Mouse (Mus musculus) lung, embryonic 14.5 days (tissue): ENCODE results near the gene Bmx. TPM values are rescaled to one million over a fixed set of nuclear protein-coding genes. Genes with fewer than 3 reads are reported as not detected.

Source experiments
- ATAC-seq: fragments of 200-750 bp; cut with Nextera tagmentation; 2 replicates; pipeline ENCODE4 v1.8.0; 2017; ENCODE audit warnings: mild to moderate bottlenecking, moderate TSS enrichment, moderate library complexity; ENCODE audit not compliant: insufficient read depth
- DNase-seq: peaks from one replicate; pipeline ENCODE4 v3.0.0-alpha.2; 2015
- H3K27ac ChIP-seq: fragments of 300-500 bp; sonication (generic); 2 replicates; pipeline ENCODE4 v1.5.1; 2014; ENCODE audit warnings: low read depth, mild to moderate bottlenecking, moderate library complexity
- H3K27me3 ChIP-seq: fragments of 300-500 bp; sonication (generic); 2 replicates; pipeline ENCODE4 v1.6.1; 2014; ENCODE audit warnings: low read length, control low read depth; ENCODE audit not compliant: insufficient read depth
- H3K36me3 ChIP-seq: fragments of 300-500 bp; sonication (generic); 2 replicates; pipeline ENCODE4 v1.6.1; 2014; ENCODE audit warnings: control low read depth; ENCODE audit not compliant: insufficient read depth
- H3K4me1 ChIP-seq: fragments of 300-500 bp; sonication (generic); 2 replicates; pipeline ENCODE4 v1.6.1; 2014; ENCODE audit warnings: antibody characterized with exemption, control low read depth; ENCODE audit not compliant: insufficient read depth
- H3K4me2 ChIP-seq: fragments of 300-500 bp; sonication (generic); 2 replicates; pipeline ENCODE4 v1.6.1; 2014; ENCODE audit warnings: mild to moderate bottlenecking
- H3K4me3 ChIP-seq: fragments of 300-500 bp; sonication (generic); 2 replicates; pipeline ENCODE4 v1.5.1; 2014; ENCODE audit warnings: low read depth, low read length
- H3K9ac ChIP-seq: fragments of 300-500 bp; sonication (generic); 2 replicates; pipeline ENCODE4 v1.6.1; 2014
- H3K9me3 ChIP-seq: fragments of 300-500 bp; sonication (generic); 2 replicates; pipeline ENCODE4 v1.6.1; 2016; ENCODE audit warnings: low read depth, low read length, control low read depth
- CTCF ChIP-seq: IDR thresholded peaks from 2 replicates; pipeline ENCODE4 v1.5.1; 2016; ENCODE audit warnings: antibody characterized with exemption, low read depth
- WGBS: fragments of 180-500 bp; shearing (Covaris S2); extraction: QIAGEN DNeasy Blood & Tissue Kit; methylation state at CpG from one replicate; pipeline ENCODE4 v1.1.7; 2014; 5-methylcytosine and 5-hydroxymethylcytosine counted together
- polyA plus RNA-seq: library from polyadenylated mRNA; unstranded; fragments of >200 nt; fragmentation: Nextera tagmentation; extraction: Ambion mirVana; gene quantifications from 2 replicates; pipeline ENCODE4 v1.2.1, GENCODE M21; 2014

The Bmx gene
- polyA plus RNA-seq, 1 experiment from 2014 or later: 0.66 TPM

- no peaks in the 10 kb centered on the region for H3K9me3 ChIP-seq
- H3K27me3 ChIP-seq: no peaks in the 10 kb centered on the region
- no peaks in the 10 kb centered on the region for H3K4me1 ChIP-seq
- 61% methylated on average over 2 of the region's 2 CpGs for WGBS
- no peak for ATAC-seq
- TF ChIP-seq CTCF: peak; percentile 22; the same call in 1 of the 2 replicates
- no peak overlapping the region for H3K4me3 ChIP-seq
- H3K4me2 ChIP-seq: no peak overlapping the region
- no peak overlapping the region for H3K27ac ChIP-seq
- no peak for DNase-seq
- no peak overlapping the region for H3K9ac ChIP-seq
- H3K36me3 ChIP-seq: no peaks in the 10 kb centered on the region
Observed at GRCm38 (mm10) chrX:164221989-164222388, 36.0 kb downstream of the Bmx start.

GRCm38 (mm10) chrX:164200547-164200946, 57.4 kb downstream of the Bmx start:
- no peaks in the 10 kb centered on the region for H3K36me3 ChIP-seq
- TF ChIP-seq CTCF: no peak
- H3K9ac ChIP-seq: no peak overlapping the region
- no peak overlapping the region for H3K4me3 ChIP-seq
- no peak overlapping the region for H3K27ac ChIP-seq
- 76% methylated on average over 5 of the region's 5 CpGs for WGBS
- ATAC-seq (no peak), DNase-seq (no peak)
- no peaks in the 10 kb centered on the region for H3K4me1 ChIP-seq
- H3K27me3 ChIP-seq: no peaks in the 10 kb centered on the region
- no peaks in the 10 kb centered on the region for H3K9me3 ChIP-seq
- no peak overlapping the region for H3K4me2 ChIP-seq

- 94% methylated on average over 2 of the region's 2 CpGs for WGBS
- no peak for ATAC-seq
- Histone ChIP-seq H3K27me3 (no peaks in the 10 kb centered on the region), H3K27ac (no peak overlapping the region), H3K4me1 (no peaks in the 10 kb centered on the region), H3K36me3 (no peaks in the 10 kb centered on the region), H3K9ac (no peak overlapping the region), H3K9me3 (no peaks in the 10 kb centered on the region), H3K4me3 (no peak overlapping the region), H3K4me2 (no peak overlapping the region)
- no peak for DNase-seq
- no peak for TF ChIP-seq CTCF
Observed at GRCm38 (mm10) chrX:164197679-164198078, 60.3 kb downstream of the Bmx start.

- Histone ChIP-seq H3K4me1 (no peaks in the 10 kb centered on the region), H3K9ac (no peak overlapping the region), H3K9me3 (no peaks in the 10 kb centered on the region), H3K4me3 (no peak overlapping the region), H3K4me2 (no peak overlapping the region), H3K27ac (no peak overlapping the region), H3K27me3 (no peaks in the 10 kb centered on the region), H3K36me3 (no peaks in the 10 kb centered on the region)
- DNase-seq (no peak), ATAC-seq (no peak)
- no peak for TF ChIP-seq CTCF
Observed at GRCm38 (mm10) chrX:164189880-164190279, 68.1 kb downstream of the Bmx start.

- ATAC-seq: no peak
- no peak overlapping the region for H3K4me2 ChIP-seq
- no peaks in the 10 kb centered on the region for H3K36me3 ChIP-seq
- peak; percentile 74 for TF ChIP-seq CTCF
- H3K27ac ChIP-seq: no peak overlapping the region
- no peak overlapping the region for H3K9ac ChIP-seq
- no peaks in the 10 kb centered on the region for H3K27me3 ChIP-seq
- H3K4me1 ChIP-seq: no peaks in the 10 kb centered on the region
- 23% methylated on average over 3 of the region's 3 CpGs for WGBS
- no peaks in the 10 kb centered on the region for H3K9me3 ChIP-seq
- H3K4me3 ChIP-seq: no peak overlapping the region
- DNase-seq: peak; percentile 86
Observed at GRCm38 (mm10) chrX:164183844-164184243, 74.1 kb downstream of the Bmx start.

GRCm38 (mm10) chrX:164179746-164180145, 78.2 kb downstream of the Bmx start:
- no peak overlapping the region for H3K4me2 ChIP-seq
- 11% methylated on average over 3 of the region's 3 CpGs for WGBS
- DNase-seq: peak; percentile 83
- H3K4me3 ChIP-seq: no peak overlapping the region
- no peaks in the 10 kb centered on the region for H3K4me1 ChIP-seq
- peak; percentile 64 for TF ChIP-seq CTCF
- no peaks in the 10 kb centered on the region for H3K27me3 ChIP-seq
- no peaks in the 10 kb centered on the region for H3K36me3 ChIP-seq
- ATAC-seq: peak; percentile 44; the same call in 1 of the 2 replicates
- no peak overlapping the region for H3K27ac ChIP-seq
- no peak overlapping the region for H3K9ac ChIP-seq
- no peaks in the 10 kb centered on the region for H3K9me3 ChIP-seq

GRCm38 (mm10) chrX:164178856-164179255, 79.1 kb downstream of the Bmx start:
- ATAC-seq (no peak), DNase-seq (no peak)
- no peak for TF ChIP-seq CTCF
- no peak overlapping the region for H3K9ac ChIP-seq
- 87% methylated on average over 2 of the region's 2 CpGs for WGBS
- no peaks in the 10 kb centered on the region for H3K9me3 ChIP-seq
- no peaks in the 10 kb centered on the region for H3K4me1 ChIP-seq
- H3K27ac ChIP-seq: no peak overlapping the region
- no peaks in the 10 kb centered on the region for H3K27me3 ChIP-seq
- H3K4me3 ChIP-seq: no peak overlapping the region
- H3K36me3 ChIP-seq: no peaks in the 10 kb centered on the region
- H3K4me2 ChIP-seq: no peak overlapping the region

- TF ChIP-seq CTCF: no peak
- H3K27me3 ChIP-seq: no peaks in the 10 kb centered on the region
- H3K9me3 ChIP-seq: no peaks in the 10 kb centered on the region
- 73% methylated on average over 2 of the region's 2 CpGs for WGBS
- H3K27ac ChIP-seq: no peak overlapping the region
- no peak overlapping the region for H3K9ac ChIP-seq
- no peaks in the 10 kb centered on the region for H3K4me1 ChIP-seq
- H3K4me2 ChIP-seq: no peak overlapping the region
- DNase-seq: no peak
- no peak for ATAC-seq
- no peak overlapping the region for H3K4me3 ChIP-seq
- no peaks in the 10 kb centered on the region for H3K36me3 ChIP-seq
Observed at GRCm38 (mm10) chrX:164175780-164176179, 82.2 kb downstream of the Bmx start.
